Mouse (Mus musculus) adrenal gland, postnatal 10 days (tissue): ENCODE results near the gene Gpr160. TPM values are rescaled to one million over a fixed set of nuclear protein-coding genes. Genes with fewer than 3 reads are reported as not detected.
"Not testable (repeated sequence)": the region's sequence is repeated elsewhere in the genome, so short reads cannot be mapped to it uniquely, and the experiment has no call there.

ENCODE experiments used
- DNase-seq: peaks from one replicate; pipeline ENCODE4 v3.0.0; 2021; ENCODE audit warnings: mixed read lengths
- long read RNA-seq, 2 experiments: library from polyadenylated mRNA; stranded (forward); transcript quantifications; one replicate each; pipeline ENCODE4 v2.0.0; 2021
- total RNA-seq, 2 experiments: library from RNA; stranded (reverse); gene quantifications; 2 replicates each; pipeline ENCODE4 v1.2.3; 2021

Gene Gpr160
- total RNA-seq: 1 to 10 TPM; 3.8 to 4.9 TPM
- long read RNA-seq, experiment 1, partial matches to known transcripts: 0 of 1 reads
- long read RNA-seq, experiment 1, other reads (novel, unspliced or antisense): 0 of 1 reads
- long read RNA-seq, experiment 2, partial matches to known transcripts: 2 of 5 reads
- long read RNA-seq, experiment 2, other reads (novel, unspliced or antisense): 2 of 5 reads

DNA sequence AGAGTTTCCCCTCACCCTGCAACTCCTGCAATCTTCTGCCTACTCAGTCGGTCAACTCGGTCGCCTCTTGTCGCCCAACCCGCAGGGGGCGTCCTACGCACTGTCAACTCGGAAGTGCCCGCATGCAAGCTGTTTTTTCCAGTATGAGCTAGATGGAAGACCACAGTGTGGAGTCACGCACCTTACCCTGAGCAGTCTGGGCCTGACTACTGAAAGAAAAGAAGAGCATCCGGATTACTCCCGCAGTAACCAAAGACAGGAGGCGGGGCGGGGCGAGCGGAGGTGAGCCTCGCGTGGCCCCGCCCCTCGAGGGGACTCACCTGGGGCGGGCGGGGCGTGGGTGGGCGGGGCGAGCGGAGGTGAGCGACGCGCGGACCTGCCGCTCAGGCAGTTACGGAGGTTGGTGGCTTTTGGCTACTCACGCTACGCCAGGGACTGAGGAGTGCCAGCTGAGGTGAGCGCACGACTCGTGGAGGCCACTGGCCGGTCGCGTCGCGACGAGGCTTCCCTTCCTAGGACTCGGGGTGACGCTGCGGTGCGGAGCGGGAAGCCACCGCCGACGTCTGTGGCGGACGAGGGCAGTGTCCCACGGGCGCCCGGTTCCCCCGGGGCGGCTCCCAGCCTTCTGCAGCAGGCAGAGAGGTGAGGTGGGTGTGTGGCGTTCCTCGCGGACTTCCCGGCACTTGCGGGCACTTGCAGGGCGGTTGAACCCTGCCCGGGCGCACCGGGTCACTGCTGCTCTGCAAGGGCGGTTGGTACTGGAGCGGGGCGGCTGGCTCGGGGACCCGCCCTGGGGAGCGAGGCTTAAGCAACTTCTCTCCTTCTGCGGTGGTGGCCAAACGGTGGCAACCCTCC lies at the start of gene Gpr160:
TSS of gene Gpr160 (plus strand) at position 347 of the 855 bp plus-strand sequence.
- DNase-seq: peak; percentile 84

- DNase-seq: no peak
These were observed 42.9 kb upstream of the Gpr160 start for GRCm38 (mm10) chr3:30812881-30813280.

- DNase-seq: no peak
These were observed 37.1 kb upstream of the Gpr160 start for GRCm38 (mm10) chr3:30818630-30819125.

GRCm38 (mm10) chr3:30822163-30822562 lies 33.6 kb upstream of the Gpr160 start:
- DNase-seq: no peak

- DNase-seq: no peak
These were observed 29.7 kb upstream of the Gpr160 start for GRCm38 (mm10) chr3:30826069-30826468.

GRCm38 (mm10) chr3:30831848-30832606 lies 23.7 kb upstream of the Gpr160 start:
- DNase-seq: peak; percentile 16

DNA sequence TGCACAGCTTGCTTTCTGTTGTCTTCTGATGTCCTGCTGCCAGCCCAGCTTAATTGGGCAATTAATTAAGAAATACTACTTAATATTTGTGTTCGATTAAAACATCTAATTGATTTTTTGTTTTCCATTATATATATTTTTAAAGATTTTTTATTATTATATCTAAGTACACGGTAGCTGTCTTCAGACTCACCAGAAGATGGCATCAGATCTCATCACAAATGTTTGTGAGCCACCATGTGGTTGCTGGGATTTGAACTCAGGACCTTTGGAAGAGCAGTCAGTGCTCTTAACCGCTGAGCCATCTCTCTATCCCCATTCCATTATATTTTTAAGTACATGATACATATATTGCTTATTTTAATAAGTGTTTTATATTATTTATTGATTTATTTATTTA lies 22.5 kb upstream of the Gpr160 start:
- DNase-seq: no peak

DNA sequence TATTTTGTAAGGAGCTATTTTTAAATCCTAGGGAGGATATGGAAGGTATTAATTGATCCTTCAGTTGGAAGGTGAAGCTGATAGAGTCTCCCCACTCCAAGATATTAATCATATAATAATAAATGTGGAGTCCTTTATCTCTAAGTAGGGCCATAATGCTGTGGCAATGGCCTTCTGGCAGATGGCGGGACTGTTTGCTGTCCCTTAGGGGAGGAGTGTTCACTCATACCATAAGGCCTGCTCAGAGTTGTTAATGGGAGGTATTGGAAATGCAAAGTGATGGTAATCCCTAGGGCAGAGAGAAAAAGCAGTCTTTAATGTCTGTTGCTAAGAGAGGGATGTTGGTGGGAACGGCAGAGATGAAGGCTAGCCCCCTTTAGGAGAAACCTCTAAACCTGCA lies 10.0 kb upstream of the Gpr160 start:
- DNase-seq: no peak

DNA sequence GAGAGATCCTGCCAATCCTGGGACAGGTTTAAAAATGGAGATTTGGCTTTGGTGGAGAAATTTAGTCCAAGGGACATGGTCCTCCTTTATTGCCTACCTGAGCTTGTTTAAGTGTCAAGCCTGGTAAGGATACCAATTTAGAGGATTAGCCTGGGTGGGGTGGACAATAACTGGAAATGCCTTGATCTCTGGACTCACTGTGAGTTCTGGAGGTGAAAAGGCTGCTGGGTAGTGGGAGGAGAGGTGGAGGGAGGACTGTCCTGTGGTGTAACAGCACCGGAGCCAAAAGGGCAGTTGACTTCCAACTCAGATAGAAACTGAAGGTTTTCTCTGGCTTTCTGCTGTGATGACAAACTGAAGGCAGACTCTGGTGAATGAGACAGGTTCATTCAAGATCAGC lies 8.3 kb upstream of the Gpr160 start:
- no peak for DNase-seq

GRCm38 (mm10) chr3:30851422-30851821 lies 4.3 kb upstream of the Gpr160 start:
- no peak for DNase-seq

DNA sequence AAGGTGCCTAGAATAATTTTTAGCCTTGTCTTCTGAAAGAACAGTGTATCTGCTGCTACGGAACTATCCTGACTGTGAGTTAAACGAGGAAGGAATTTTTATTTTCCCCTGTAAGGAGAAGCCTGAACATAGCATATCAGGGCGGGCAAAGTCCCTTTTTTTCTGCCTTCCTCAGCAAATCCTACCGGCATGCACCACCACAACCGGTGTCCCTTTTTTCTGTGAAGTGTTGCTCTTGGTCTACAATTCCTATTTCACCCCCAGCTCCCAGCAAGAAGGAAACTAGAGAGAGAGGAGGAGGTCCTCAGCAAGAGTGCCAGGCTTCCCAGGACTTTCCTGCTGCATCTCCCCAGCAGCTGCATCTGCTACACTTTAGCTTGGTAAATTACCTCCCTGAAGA lies 2.2 kb upstream of the Gpr160 start:
- DNase-seq: no peak

DNA sequence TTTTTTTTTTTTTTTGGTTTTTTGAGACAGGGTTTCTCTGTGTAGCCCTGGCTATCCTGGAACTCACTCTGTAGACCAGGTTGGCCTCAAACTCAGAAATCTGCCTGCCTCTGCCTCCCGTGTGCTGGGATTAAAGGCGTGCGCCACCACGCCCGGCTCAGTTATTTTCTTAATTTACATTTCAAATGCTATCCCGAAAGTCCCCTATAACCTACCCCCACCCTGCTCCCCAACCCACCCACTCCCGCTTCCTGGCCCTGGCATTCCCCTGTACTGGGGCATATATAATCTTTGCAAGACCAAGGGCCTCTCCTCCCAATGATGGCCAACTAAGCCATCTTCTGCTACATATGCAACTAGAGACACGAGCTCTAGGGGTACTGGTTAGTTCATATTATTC lies 3.8 kb downstream of the Gpr160 start:
- DNase-seq: not testable (repeated sequence)

DNA sequence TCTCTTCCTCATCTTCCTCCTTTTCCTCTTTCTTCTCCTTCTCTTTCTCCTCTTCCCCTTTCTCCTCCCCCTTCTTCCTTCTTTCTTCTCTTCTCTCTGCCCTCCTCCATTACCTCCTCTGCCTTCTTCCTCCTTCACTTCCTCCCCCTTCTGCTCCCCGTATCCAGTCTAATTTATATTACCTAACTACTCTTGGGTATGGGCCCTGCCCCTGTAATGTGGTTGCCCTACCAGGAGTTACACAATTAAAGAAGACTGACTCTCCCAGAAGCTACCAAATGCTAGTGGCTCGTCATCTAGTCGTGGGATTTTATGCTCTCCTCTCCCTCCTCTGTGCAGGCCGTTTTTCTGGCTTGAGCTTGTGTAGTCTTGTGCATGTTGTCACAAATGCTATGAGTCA lies 5.0 kb downstream of the Gpr160 start:
- no peak for DNase-seq

DNA sequence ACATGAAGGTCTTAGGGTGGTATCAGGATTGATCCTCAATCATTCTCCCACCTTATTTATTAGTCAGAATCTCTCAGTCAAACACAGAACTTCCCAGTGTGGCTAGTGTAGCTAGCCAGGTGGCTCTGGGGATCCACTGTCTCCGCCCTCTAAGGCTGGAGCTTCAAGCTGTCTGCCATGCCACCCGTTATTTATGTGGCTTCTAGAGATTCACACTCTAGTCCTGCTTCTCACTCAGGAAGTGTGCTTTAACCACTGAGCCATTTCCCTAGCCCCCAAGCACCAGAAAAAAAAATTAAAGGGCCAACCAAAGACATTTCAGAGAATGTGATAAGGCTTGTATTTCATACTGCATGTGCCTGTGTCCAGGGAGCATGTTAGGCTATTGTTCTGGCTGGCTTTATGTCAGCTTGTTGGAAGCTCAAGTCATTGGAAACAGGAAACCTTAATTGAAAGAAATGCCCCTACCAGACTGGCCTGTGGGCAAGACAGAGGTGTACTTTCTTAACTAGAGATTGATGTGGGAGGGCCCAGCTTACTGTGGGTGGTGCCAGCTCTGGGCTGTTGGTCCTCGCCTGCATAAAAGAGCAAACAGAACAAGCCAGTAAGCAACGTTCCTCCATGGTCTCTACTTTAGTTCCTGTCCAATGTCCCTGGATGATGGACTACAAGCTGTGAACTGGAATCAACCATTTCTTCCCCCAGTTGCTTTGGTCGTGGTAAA lies 8.1 kb downstream of the Gpr160 start:
- DNase-seq: no peak

DNA sequence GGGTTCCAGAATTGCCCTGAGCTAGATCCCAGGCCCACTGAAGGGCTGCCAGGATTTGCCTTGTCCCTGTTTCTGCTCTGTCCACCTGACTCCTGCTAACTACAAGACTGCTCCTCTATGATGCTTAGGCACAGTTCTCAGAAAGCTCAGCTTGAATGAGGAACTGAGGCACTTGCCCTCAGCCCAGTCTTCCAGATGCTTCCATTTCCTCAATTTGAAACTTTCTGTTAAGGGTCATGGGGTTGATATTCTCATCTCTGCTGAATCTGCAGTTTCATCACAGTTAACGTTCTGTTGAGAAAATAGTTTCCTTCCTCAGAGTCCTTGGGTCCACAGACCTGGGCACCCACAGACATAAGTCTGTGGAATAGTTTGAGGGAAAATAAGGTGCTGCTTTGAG lies 8.9 kb downstream of the Gpr160 start:
- DNase-seq: no peak

GRCm38 (mm10) chr3:30868176-30868575 lies 12.4 kb downstream of the Gpr160 start:
- DNase-seq: peak; percentile 12

DNA sequence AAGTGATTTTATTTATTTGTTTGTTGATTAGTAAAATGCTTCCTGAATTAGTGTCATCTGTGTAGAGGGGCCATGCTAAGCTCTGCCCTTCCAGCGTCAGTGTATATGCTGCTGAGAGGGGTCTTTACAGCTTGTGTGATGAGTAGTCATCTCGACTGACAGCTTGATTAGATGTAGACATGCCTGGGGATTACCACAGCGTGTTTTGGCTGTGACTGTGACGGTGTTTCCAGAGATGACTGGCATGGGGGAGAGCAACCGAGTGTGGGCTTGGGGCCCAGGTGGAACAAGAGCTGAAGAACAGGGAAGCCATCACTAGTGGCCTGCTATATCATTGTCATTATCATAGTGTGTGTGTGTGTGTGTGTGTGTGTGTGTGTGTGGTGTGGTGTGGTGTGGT lies 12.9 kb downstream of the Gpr160 start:
- DNase-seq: no peak

DNA sequence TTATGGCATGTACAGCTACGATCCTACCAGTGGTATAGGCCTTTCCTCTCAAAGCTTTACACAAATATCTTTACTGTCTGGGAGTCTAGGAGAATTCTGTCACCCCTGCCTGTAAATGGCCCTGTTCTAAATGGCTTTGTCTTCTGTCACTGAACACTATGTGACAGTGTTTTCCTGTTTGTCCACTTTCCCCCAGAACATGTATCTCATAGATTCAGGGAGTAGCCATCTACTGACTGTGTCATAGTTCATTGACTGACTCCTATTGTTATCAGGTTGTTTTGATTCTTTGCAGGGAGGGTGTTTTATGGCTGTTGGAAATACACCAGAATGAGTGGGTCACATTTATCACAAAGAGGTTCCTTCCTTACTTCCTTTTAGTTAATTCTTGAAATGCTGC lies 14.2 kb downstream of the Gpr160 start:
- no peak for DNase-seq

DNA sequence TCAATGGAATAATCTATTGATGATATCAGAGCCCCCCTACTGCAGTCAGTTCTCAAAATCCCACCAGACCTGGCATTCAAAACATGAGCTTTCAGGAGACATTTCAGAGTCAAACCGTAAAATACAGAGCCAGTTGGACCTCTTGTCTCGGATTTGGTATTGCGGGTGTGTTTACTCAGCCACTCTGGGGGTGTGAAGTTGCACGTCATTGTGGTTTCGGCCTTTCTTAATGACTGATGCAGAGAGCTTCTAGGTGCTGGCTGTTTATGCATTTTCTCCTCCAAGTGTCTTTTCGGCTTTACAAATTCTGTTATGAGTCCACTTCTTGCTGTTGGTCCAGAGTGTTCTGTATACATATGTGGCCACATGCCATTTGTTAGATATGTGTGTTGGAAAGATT lies 21.0 kb downstream of the Gpr160 start:
- DNase-seq: no peak

- DNase-seq: no peak
These were observed 31.7 kb downstream of the Gpr160 start for GRCm38 (mm10) chr3:30887449-30887848.

- no peak for DNase-seq
These were observed 33.3 kb downstream of the Gpr160 start for GRCm38 (mm10) chr3:30889014-30889413.

DNA sequence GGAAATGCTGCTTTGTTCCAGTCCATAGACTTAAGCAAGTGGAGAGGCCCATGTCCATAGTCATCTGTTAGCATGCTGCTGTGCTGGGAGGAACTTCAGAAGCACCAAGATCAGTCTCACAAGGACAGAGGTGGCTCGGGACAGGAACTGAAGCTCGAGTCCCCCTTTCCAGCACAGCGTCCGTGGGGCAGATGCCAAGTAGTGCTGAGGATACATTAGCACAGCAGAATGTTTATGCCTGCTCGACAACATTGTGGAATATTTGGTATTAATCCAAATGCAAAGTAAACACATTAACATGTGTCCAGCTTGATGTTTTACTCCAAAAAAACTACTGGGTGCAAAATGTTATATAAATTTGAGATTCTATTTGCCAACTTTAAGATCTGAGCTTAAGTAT lies 41.0 kb downstream of the Gpr160 start:
- DNase-seq: no peak
